Mouse (Mus musculus) midbrain, postnatal 0 days (tissue): ENCODE measurements around the gene Gmppa. TPM values are rescaled to one million over a fixed set of nuclear protein-coding genes. Genes with fewer than 3 reads are reported as not detected.

Source experiments
- ATAC-seq: fragments of 200-750 bp; cut with Nextera tagmentation; 2 replicates; pipeline ENCODE4 v1.8.0; 2017; ENCODE audit warnings: moderate number of reproducible peaks, mild to moderate bottlenecking, moderate TSS enrichment, moderate library complexity; ENCODE audit not compliant: low FRiP score
- DNase-seq: peaks from one replicate; pipeline ENCODE4 v3.0.0-alpha.2; 2015; ENCODE audit warnings: low spot score
- H3K27ac ChIP-seq: fragments of 300-500 bp; sonication (generic); 2 replicates; pipeline ENCODE4 v1.5.1; 2014; ENCODE audit warnings: low read depth, mild to moderate bottlenecking, low read length, mixed read lengths
- H3K27me3 ChIP-seq: fragments of 300-500 bp; sonication (generic); 2 replicates; pipeline ENCODE4 v1.6.1; 2014; ENCODE audit warnings: low read length, control low read depth, mixed read lengths; ENCODE audit not compliant: insufficient read depth
- H3K36me3 ChIP-seq: fragments of 300-500 bp; sonication (generic); 2 replicates; pipeline ENCODE4 v1.6.1; 2014; ENCODE audit warnings: low read length, control low read depth, mixed read lengths; ENCODE audit not compliant: insufficient read depth
- H3K4me1 ChIP-seq: fragments of 300-500 bp; sonication (generic); 2 replicates; pipeline ENCODE4 v1.6.1; 2014; ENCODE audit warnings: mild to moderate bottlenecking, control low read depth, antibody characterized with exemption, low read length, mixed read lengths; ENCODE audit not compliant: insufficient read depth
- H3K4me2 ChIP-seq: fragments of 300-500 bp; sonication (generic); 2 replicates; pipeline ENCODE4 v1.6.1; 2014; ENCODE audit warnings: low read depth, mild to moderate bottlenecking, low read length, mixed read lengths; ENCODE audit not compliant: poor library complexity, severe bottlenecking
- H3K4me3 ChIP-seq: fragments of 300-500 bp; sonication (generic); 2 replicates; pipeline ENCODE4 v1.5.1; 2014; ENCODE audit warnings: low read depth, mild to moderate bottlenecking, low read length, moderate library complexity
- H3K9ac ChIP-seq: fragments of 300-500 bp; sonication (generic); replicated peaks from 2 replicates; pipeline ENCODE4 v1.6.1; 2014; ENCODE audit warnings: mild to moderate bottlenecking, low read length, moderate library complexity, mixed read lengths; ENCODE audit not compliant: poor library complexity, severe bottlenecking
- H3K9me3 ChIP-seq: fragments of 300-500 bp; sonication (generic); 2 replicates; pipeline ENCODE4 v1.6.1; 2016; ENCODE audit warnings: low read length, control low read depth
- CTCF ChIP-seq: IDR thresholded peaks from 2 replicates; pipeline ENCODE4 v1.5.1; 2016; ENCODE audit warnings: antibody characterized with exemption, mild to moderate bottlenecking
- WGBS: fragments of 180-500 bp; shearing (Covaris S2); extraction: QIAGEN DNeasy Blood & Tissue Kit; methylation state at CpG from one replicate; pipeline ENCODE4 v1.1.7; 2014; 5-methylcytosine and 5-hydroxymethylcytosine counted together
- polyA plus RNA-seq: library from polyadenylated mRNA; unstranded; fragments of >200 nt; fragmentation: Nextera tagmentation; extraction: Ambion mirVana; gene quantifications from 2 replicates; pipeline ENCODE4 v1.2.1, GENCODE M21; 2015
- total RNA-seq: library from RNA; depleted of rRNA; stranded (reverse); fragments of >200 nt; gene quantifications from 2 replicates; pipeline ENCODE4 v1.2.3, GENCODE M21; 2014

Gmppa gene
- total and polyA plus RNA-seq, 2 experiments from 2014 or later = 67.4 to 77.1 TPM

- H3K4me3 ChIP-seq = no peak overlapping the region
- peaks cover 9% of the 10 kb centered on the region for H3K36me3 ChIP-seq
- peak; percentile 95 for TF ChIP-seq CTCF
- H3K27ac ChIP-seq = no peak overlapping the region
- WGBS = 7% methylated on average over 14 of the region's 14 CpGs
- ATAC-seq = peak; percentile 69; the same call in 1 of the 2 replicates
- no peaks in the 10 kb centered on the region for H3K9me3 ChIP-seq
- no peaks in the 10 kb centered on the region for H3K4me1 ChIP-seq
- H3K4me2 ChIP-seq = 0 out of 2 replicates have a peak overlapping the region, but pooled peaks have one; percentile 26
- H3K27me3 ChIP-seq = peaks cover 6% of the 10 kb centered on the region
- no peak overlapping the region for H3K9ac ChIP-seq
- peak; percentile 84 for DNase-seq
Measured at GRCm38 (mm10) chr1:75467215-75467927, 31.6 kb downstream of the Gmppa start.

GRCm38 (mm10) chr1:75469287-75469825, 33.6 kb downstream of the Gmppa start:
- DNase-seq (no peak), ATAC-seq (no peak)
- TF ChIP-seq CTCF = no peak; the same call in 1 of the 2 replicates
- Histone ChIP-seq H3K9me3 (no peaks in the 10 kb centered on the region), H3K4me2 (no peak overlapping the region), H3K27me3 (peaks cover 6% of the 10 kb centered on the region), H3K36me3 (peaks cover 24% of the 10 kb centered on the region), H3K27ac (no peak overlapping the region), H3K4me1 (no peaks in the 10 kb centered on the region), H3K4me3 (no peak overlapping the region), H3K9ac (no peak overlapping the region)
- 78% methylated on average over 17 of the region's 17 CpGs for WGBS

GRCm38 (mm10) chr1:75476441-75476840, 40.7 kb downstream of the Gmppa start:
- Histone ChIP-seq H3K4me3 (no peak overlapping the region), H3K27me3 (no peaks in the 10 kb centered on the region), H3K9ac (no peak overlapping the region), H3K9me3 (no peaks in the 10 kb centered on the region), H3K4me1 (0 out of 2 replicates have a peak, but pooled peaks cover 3% of the 10 kb centered on the region), H3K4me2 (no peak overlapping the region), H3K27ac (no peak overlapping the region), H3K36me3 (peaks cover 51% of the 10 kb centered on the region)
- no peak for DNase-seq
- no peak for ATAC-seq
- no peak for TF ChIP-seq CTCF
- 88% methylated on average over 11 of the region's 11 CpGs for WGBS

- WGBS = 7% methylated on average over 35 of the region's 35 CpGs
- 0 out of 2 replicates have a peak overlapping the region, but pooled peaks have one; percentile 19 for H3K9ac ChIP-seq
- H3K27me3 ChIP-seq = no peaks in the 10 kb centered on the region
- 0 out of 2 replicates have a peak, but pooled peaks cover 3% of the 10 kb centered on the region for H3K4me1 ChIP-seq
- DNase-seq = peak; percentile 86
- H3K4me3 ChIP-seq = peak overlapping the region; percentile 89; the same call in 1 of the 2 replicates
- H3K4me2 ChIP-seq = peak overlapping the region; percentile 85
- TF ChIP-seq CTCF = peak; percentile 85
- no peaks in the 10 kb centered on the region for H3K9me3 ChIP-seq
- H3K36me3 ChIP-seq = peaks cover 42% of the 10 kb centered on the region
- no peak; the same call in 1 of the 2 replicates for ATAC-seq
- H3K27ac ChIP-seq = no peak overlapping the region
Measured at GRCm38 (mm10) chr1:75477264-75477965, 41.7 kb downstream of the Gmppa start.

GRCm38 (mm10) chr1:75477966-75478290, 42.2 kb downstream of the Gmppa start:
- ATAC-seq (no peak), DNase-seq (no peak)
- no peak overlapping the region for H3K9ac ChIP-seq
- no peak for TF ChIP-seq CTCF
- H3K27me3 ChIP-seq = no peaks in the 10 kb centered on the region
- H3K36me3 ChIP-seq = peaks cover 43% of the 10 kb centered on the region
- H3K4me3 ChIP-seq = peak overlapping the region; percentile 89
- H3K4me1 ChIP-seq = 0 out of 2 replicates have a peak, but pooled peaks cover 3% of the 10 kb centered on the region
- WGBS = 47% methylated on average over 3 of the region's 3 CpGs
- H3K27ac ChIP-seq = no peak overlapping the region
- no peaks in the 10 kb centered on the region for H3K9me3 ChIP-seq
- peak overlapping the region; percentile 85 for H3K4me2 ChIP-seq
